Mouse (Mus musculus): ENCODE measurements around the gene Rai1.

The Rai1 gene

DNA sequence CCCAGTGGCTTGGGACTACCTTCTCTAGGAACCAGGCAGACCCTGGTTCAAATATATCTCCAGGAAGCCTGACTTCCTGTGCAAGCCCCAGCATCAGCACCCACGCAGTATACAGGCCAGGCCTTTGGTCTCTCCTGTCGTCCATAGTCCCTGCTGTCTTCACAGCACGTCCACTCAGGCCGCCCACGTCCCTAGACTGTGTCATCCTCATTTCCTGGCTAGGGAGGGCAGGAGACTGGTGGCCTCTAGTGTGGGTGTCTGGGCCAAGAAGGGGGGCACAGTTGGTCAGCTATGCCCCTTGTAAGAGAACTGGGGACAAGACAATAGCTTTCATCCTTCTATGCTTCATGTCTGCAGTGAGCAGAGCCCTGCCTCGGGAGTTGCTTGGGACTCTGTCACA lies 87.7 kb downstream of the Rai1 start:
- DNase-seq (ENCODE audit: low read depth) = no peak

DNA sequence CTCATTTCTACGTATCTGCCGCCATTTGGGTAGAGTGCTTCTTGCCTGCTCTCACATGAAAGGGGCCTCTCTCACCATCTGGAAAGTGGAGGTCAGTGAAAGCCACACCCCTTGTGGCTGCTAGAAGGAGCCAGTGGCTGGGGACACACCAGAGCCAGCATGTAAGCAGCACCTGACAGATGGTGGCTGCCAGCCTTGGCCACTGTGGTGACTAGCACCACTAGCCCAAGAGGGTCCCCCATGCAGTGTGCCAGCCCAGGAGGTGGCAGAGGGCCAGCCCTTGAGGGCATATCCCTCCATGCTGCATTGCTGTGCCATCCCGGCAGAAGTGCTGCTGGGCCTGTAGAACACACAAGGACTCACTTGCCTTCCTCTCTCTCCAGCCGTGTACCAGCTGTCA lies 88.7 kb downstream of the Rai1 start:
- DNase-seq (ENCODE audit: low read depth) = no peak

DNA sequence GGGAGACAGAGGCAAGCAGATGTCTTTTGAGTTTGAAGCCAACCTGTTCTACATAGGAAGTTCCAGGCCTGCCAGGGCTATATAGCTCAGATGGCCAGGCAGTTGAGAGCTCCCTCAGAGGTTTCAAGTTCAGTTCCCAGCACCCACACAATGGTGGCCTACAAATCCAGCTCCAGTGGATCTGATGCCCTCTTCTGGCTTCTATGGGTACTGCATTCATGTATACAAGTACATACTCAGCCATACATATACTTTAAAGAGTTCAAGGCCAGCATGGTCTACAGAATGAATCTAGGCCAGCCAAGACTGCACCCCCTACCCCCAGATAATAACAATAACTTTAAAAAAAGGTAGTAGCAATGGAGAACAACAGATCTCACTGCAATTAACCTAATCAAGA lies 90.3 kb downstream of the Rai1 start:
- no peak for DNase-seq (ENCODE audit: low read depth)

DNA sequence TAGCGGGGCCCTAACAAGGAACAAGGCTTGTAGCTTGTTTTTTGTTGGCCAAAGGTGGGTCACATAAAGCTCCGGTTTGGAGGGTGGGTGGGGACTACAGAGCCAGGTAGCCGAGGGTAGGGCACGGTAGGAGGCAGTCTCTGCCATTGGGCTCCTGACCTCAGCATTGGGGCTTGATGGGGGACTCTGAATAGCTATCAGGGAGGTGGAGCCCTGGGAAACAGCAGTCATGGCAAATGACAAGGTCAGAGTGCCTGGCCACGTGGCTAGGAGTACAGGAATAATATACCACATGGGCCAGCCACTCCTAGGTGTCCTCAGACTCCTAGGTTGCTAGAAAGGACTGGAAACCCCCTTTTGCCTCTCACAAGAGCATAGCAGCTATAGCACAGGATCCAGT lies 91.5 kb downstream of the Rai1 start:
- DNase-seq (ENCODE audit: low read depth) = no peak

DNA sequence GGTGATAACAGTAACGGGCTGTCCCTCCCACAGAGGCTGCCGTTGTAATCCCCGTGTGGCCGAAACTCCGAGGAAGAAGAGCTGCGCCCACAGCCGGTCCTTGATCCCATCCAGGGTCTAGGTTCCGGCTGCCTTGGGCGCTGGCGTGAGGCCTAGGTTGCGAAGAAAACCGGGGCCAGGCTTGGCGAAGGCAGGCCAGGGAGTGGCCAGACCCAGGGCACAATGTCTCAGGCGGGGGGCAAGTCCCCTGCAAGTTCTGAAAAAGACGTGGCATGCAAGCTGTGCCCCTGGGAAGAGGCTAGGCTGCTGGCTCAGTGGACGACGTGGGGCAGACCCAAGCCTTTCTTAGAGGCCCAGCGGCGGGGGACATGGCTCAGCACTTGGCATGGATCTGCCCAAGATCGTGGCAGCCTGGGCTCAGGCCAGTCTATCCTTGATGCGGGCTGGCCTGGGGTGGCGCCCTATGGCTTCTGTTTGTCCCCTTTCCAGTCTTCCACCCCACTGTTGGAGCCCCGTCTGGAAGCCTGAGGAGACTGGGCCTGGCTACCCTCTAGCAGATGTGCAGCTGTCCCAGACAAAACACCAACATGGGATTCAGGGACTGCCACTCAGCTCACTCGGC lies 93.3 kb downstream of the Rai1 start:
- DNase-seq (ENCODE audit: low read depth) = no peak

DNA sequence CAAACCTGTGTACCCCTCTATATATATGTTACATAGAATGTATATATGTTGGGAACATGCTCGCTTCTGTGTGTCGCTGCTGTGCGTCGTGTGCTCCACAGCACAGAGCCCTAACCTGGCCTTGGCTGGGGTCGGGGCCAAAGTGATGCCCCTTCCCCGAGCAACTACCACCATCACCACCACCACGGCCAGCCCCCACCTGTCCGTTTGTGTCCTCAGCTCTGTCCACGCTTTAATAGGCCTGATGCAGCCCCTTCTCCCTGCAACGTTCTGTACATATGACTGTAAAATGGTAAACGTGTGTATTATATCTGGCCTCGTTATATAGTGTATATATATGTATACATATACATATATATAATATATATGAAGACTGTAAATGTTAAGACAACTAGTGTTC lies 93.8 kb downstream of the Rai1 start:
- no peak for DNase-seq (ENCODE audit: low read depth)

DNA sequence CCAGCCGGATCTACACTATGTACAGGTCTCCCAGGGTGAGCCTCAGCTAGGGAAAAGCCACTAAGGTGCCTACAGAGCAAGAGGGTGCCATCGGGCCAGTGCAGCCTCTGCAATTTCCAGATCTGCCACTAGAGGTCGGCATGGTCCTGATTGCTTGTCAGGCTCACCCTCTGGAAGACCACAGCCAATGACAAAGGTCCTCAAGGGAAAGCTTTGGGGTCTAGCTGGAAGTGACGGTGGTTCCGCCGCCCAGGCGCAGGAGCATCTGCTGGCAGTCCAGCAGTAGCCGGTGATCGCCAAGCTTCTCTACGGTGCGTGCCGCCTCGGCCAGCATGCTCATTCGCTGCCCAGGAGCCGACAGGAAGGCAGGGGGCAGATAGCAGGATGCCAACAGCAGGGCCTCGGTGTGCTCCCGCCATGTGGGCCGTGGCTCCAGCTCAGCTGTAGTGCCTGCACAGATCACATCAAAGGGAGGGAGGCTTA lies 94.9 kb downstream of the Rai1 start:
- DNase-seq (ENCODE audit: low read depth) = peak; percentile 85

DNA sequence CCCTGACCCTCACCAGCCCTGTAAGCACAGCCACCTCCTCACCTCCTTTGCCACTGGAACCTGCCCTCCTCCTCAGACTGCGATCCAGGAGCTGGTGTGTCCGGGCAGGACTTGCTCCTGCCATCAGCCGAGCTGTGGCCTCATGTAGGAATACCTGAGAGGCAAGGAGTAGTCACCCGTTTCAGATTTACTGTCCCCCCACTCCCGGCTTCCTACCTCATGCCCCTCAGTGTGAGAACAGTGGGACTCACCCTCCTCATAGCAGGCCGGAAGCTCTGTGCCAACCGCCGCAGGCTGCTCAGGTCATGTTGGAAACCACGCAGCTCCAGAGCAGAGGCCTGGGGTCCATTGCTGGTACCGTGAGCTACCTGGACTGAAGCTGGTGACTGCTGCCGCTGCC lies 95.6 kb downstream of the Rai1 start:
- no peak for DNase-seq (ENCODE audit: low read depth)

DNA sequence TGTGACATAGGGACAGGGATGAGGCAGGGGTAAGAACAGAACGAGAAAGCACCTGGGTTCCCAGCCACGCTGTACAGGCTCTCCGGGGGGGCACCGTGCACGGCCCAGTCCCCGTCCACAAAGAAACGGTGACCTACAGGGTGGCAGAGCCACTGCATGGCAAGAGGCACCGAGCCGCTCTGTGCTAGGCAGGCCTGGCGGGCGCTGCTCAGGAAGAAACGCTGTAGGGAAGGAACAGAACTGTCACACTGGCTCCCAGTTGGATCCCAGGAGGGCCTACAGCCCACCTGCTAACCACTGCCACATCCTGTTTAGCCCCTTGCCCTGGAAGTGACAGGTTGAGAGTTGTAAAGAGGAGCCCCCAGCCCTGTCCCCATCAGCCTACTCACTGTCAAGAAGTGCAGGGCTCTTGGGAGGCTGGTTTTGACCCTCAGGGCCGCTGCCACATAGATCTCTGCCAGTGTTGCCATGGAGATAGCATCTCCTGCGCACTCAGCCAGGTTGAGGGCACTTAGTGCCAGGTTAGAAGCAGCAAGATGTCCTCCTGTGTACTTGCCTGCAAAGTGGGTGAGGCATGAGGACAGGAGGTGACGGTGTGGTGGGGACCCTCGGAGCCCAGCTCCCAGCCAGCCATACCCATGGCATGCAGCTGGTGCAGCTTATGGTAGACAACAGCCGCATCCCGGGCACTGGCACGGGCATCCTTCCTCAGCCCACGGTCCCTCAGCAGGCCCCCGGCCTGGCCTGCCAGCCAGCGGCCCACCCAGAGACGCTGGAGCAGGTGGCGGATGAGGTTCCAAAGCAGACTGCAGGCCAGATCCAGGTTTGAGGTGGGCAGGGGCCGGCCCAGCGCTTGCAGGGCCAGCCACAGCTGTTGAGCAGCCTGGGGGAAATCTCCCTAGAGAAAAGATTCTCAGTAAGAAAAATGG lies 98.2 kb downstream of the Rai1 start:
- no peak for DNase-seq (ENCODE audit: low read depth)

DNA sequence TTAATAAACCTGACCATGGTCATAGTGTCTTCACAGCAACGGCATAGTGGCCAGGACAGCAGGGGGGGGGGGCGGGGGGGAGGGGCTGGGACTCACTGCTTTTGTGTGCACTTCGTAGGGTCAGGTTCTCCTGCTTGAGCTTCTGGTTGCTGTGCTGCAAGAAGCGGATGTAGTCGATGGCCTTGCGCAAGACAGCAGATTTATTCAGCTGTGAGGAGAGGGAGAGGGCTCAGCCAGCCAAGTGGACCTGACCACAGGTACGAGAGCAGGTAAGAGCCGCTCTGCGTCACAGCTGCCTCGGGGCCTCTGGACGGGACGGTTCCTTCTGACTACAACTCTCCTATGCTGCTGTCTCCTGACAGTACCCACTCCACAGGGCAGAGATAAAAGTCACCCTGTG lies 100.2 kb downstream of the Rai1 start:
- no peak for DNase-seq (ENCODE audit: low read depth)

DNA sequence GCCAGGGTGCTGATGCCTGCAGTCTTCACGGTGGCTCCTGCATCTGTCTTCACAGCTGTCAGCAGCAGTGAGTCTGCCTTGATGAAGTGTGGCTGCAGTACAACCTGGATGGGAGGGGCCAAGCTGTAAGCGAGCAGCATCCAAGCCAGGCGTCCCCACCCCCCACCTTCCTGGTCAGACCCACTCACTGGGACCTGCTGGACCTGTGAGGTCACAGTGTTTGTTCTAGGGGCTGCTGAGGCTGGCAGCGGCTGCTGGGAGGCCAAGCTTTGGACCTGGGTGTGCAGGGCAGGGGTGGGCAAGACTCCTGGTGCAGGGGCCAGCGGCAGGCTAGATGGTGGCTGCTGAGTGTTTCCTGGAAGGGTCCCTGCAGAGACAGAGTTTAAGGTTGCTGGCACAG lies 101.4 kb downstream of the Rai1 start:
- no peak for DNase-seq (ENCODE audit: low read depth)

DNA sequence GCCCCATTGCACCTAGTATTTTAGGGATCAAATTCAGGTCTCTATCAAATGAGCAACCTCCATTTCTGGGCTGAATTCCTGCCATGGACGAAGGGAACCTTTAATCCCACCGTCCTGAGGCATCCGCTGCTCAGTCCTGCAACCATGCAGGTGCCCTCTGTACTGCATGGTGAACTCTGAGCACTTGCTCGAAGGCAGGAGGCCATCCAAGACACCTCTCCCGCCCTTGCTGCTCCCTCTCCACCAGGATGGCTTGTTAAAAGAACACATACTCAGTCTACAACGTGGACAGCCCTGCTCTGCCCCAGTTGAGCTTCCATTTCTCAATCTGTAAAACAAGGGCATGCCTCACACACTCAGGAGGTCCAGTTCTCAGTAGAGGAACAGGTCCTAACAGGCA lies 103.4 kb downstream of the Rai1 start:
- no peak for DNase-seq (ENCODE audit: low read depth)

DNA sequence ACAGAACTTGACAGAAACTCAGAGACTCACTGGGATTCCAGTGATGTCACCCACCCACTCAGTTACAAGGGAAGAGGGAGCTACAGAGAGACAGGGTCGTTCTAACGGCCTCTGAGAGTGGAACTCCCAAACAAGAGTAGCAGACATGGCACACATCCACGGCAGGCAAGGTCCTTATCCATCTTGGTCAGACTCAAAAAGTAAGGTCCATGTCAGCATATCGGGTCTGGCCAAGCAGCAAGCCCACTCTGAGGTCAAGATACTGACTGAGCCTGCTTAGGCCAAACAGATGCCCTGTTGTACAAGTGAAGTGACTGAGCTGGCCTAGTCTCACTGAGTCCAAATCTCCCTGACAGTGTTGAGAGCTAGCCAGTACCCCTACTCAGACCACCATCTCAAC lies 103.9 kb downstream of the Rai1 start:
- no peak for DNase-seq (ENCODE audit: low read depth)

DNA sequence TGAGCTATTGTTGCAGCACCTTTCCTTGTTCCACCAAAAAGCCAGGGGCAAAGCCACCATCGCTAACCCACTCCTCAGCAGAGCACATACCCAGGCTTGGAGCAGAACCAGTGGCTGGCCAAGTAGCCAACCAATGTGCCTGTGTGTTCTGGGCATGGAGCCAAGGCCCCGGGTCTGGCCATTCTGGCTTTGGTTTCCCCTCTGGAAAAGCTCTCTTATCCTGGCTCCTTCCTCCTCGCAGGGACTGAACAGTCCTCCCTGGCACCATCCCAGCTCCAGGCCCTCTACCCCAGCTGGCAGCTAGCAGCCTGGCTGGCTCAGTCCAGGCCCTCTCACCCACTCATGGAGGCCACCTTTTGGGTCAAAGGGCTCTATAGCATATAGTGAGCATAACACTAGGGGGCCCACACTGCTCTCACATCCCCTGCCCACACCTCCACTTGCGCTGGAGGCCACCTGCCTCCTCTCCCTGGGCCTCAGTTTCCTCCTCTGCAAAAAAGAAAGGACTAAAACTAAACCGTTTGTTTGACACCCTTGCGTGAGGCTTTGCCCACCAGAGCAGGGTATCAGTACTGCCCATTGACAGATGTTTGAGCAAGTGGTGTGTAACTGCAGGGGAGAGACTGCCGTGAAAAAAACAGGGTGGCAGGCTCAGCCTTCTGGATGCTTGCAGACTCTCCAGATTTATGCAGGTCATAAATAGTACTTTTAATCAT lies 104.6 kb downstream of the Rai1 start:
- no peak for DNase-seq (ENCODE audit: low read depth)

DNA sequence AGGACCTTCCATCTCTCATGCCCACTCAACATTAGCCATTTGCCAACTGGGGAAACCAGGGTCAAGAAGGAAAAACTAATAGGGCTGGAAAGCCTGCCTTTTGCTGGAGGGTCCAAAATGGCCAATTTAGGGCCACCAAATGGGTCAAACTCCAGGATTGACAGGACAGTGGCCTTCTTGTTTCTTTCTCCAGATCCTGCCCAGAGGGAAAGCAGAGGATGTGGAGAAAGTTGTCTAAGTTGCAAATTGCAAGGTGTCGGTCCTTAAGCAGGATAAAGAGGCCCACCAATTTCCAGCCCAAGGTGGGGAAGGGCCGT lies 105.1 kb downstream of the Rai1 start:
- DNase-seq (ENCODE audit: low read depth) = no peak

DNA sequence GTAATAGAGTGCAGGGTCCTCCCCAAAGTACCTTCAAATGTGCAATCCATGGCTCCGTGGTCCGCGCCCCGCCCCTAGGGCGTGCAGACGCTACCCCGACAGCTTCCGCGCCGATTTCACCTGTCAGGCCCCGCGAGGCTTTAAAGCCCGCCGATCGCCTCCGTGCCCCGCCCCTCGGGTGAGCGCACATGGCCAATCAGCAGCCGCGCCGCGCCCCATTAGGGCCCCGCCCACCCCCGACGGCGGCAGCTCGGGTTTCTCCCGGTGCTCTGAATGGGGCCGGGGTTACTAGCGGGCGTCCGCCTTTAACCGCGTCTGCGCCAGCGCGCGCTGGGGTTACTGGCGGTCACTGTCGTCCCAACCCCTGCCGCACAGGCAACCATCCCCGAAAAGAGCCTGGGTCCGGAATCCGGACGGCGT lies 105.5 kb downstream of the Rai1 start:
- DNase-seq (ENCODE audit: low read depth) = peak; percentile 93

DNA sequence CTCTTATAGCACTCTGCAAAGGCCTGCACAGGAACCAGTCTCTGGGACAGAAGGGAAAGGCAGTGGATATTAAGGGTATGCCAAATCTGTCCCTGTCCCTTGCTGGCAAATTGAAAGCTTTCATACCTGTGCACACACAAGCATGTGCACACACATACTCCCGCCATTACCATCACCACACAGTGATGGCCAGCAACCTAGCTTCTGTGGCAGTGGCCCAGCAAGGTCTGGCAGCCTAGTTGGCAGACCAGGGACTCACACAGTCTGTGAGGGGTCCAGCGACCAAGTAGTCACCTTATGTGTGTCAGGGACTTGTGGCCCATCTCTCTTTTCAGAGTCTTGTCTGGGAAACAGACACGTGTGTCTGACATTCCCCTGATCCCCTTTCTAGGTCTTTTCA lies 106.3 kb downstream of the Rai1 start:
- DNase-seq (ENCODE audit: low read depth) = no peak

DNA sequence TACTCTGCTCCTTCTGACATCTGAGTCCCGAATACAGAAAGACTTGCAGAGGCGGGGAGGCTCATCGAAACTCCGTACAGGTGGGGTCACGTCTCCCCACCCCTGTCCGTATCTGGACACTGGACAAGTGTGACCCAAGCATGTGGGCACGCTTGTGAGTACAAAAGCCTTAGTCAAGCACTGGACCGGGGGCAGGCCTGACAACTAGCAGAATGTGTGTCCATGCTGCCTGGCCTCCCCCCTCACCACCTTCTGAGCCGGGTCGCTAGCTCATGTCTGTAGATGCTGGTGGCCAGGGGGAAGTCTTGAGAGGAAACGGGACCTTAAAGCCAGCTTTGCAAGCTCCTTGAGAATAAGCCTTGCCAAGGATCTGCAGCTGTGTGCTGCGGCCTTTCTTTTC lies 106.9 kb downstream of the Rai1 start:
- no peak for DNase-seq (ENCODE audit: low read depth)

DNA sequence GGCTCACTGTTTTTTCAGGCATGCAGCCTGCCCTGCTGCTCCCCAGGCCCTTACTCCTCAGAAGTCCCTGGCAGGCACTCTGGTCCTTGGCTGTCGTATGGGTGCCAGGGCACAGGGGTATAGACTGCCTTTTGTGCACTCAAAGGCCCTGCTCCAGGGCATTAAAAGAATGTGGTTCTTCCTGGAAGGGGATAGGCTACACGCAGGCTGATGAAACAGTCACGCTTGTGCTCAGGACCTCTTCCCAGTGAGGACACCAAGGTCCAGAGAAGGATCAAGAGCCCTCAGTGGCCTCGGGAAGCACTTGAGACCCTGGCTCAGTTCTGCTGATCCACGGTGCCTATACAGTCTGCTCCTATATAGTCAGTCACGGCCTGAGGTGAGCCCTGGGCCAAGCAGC lies 108.5 kb downstream of the Rai1 start:
- no peak for DNase-seq (ENCODE audit: low read depth)

DNA sequence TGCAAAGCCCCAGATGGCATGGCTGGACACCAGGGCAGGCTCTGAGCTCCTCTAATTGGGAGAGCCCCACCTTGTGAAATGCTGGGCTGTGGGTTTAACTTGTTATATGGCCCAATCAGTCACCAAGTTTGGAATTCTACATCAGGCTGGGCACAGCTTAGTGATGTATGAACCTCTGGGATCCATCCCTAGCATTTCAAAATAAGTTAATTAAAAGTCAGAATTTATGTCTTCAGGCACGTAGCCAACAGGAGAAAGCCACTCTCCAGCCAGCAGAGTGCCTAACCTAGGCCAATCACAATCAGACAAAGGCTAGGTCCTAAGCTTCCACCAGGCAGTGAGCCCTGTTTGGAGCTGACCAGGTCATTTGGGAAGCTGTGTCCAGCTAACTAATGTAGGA lies 111.9 kb downstream of the Rai1 start:
- DNase-seq (ENCODE audit: low read depth) = no peak

DNA sequence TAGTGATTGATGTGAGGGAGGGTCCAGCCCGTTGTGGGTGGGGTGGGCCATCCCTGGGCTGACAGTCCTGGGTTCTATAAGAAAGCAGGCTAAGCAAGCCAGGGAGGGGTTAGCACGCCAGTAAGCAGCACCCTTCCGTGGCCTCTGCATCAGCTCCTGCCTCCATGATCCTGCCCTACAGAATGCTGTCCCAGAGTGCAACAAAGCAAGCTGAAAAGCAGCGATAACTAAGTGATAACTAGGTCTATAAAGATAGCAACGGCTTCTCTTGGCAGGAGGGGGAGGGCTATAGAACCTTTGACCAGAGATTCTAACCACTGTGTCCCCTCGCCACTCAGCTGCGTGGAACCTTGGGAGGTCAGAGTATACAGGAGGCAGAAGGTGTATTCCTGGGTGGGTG lies 112.7 kb downstream of the Rai1 start:
- no peak for DNase-seq (ENCODE audit: low read depth)

DNA sequence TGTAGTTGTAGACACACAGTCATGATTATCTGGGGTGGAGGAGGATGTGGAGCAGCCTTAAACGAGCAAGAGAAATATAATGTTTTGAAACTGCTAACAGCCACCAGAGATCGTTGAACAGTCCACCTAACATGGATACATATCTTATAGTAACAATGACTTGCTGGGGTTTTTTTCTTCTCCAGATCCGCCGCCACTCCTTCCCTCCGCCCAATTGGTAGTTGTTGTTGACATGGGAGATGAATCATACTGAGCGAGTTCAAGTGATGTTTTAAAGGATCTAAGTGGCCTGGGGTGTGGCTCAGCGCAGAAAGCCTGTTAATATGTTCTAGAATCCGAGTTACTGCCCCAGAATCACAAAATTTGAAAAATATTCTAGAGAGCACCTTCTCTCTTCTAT lies 114.8 kb downstream of the Rai1 start:
- DNase-seq (ENCODE audit: low read depth) = peak; percentile 62

DNA sequence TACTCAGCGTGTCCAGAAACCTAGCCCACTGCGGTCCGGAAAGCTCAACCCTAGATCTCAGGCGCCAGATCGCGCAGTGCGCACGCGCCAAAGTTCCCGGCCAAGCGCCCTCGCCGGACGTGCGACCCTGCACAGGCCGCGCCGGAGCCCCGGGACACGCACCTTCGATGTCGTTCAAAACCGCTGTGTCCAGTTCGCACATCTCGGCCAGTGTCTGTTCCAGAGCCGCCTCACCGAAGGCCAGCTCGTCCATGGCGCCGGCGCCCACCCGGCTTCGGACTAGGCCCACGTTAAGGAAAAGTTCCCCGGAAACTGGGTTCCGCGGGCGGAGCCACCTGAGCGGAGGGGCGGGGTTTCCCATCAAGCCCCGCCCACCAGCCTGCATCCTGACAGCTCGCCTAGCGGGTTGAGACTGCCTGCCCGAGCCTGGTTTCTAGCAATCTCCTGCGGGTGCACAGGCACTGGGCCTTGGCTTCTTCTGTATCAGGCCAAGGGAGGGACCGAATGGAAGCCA lies 115.5 kb downstream of the Rai1 start:
- DNase-seq (ENCODE audit: low read depth) = peak; percentile 88

All from c-Kit-positive CD71-positive TER-119-negative erythroid progenitor cells, embryonic 14.5 days (primary cell).